Mouse (Mus musculus): Measurements from ENCODE around the gene Agfg1. TPM values are rescaled to one million over a fixed set of nuclear protein-coding genes. Genes with fewer than 3 reads are reported as not detected.

Gene Agfg1
- total RNA-seq, 1 experiment = 66.6 TPM

DNA sequence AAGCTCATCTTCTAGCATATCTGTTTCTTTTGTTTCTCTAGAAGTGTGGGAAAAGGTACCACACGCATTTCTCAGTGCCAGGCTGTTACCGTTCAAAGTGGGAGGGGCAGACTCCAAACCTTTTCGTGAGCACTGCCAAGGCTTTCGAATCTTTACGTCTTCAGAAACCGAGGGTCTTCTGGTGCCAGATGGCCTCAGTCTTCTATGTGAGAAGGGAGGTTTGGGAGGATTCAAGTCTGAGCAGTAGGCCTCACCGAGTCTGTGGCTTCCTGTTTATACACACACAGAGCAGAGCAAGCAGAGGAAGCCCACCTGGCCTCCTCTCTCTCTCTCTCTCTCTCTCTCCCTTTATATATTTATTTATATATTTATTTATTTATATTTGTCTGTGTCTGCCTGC, 32.1 kb upstream of the Agfg1 start:
- H3K4me1 ChIP-seq (ENCODE audit: control insufficient read depth in 2 of 2, insufficient read depth in 2 of 2, low read length in 2 of 2, poor library complexity in 1 of 2) = no peaks in the 10 kb centered on the region

DNA sequence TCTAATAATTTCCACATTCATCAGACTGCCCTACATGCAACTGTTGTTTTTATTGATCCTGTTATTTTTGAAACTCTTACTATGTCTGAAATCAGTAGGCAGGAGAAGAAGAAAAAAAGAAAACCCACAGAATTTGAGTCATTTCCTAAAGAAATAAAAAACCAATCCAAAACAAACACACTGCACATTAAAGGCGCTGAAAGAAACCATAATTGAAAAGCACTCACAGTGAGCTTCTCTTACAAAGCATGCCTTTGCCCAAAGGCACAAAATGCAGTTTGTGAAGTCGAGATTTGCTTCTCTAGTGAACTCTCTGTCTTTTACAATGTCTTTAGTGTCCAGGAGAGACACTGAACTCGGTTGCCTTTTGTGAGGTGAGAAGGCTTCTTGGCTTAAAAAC, 30.7 kb upstream of the Agfg1 start:
- no peak for DNase-seq (ENCODE audit: low read depth, low spot score)
- H3K27ac ChIP-seq (ENCODE audit: insufficient read depth, low read depth, low read length, poor library complexity, severe bottlenecking) = no peak overlapping the region
- no peaks in the 10 kb centered on the region for H3K36me3 ChIP-seq (ENCODE audit: control insufficient read depth, insufficient read depth, low read length, poor library complexity, severe bottlenecking)
- TF ChIP-seq HCFC1 (IDR thresholded peaks at IDR 0.05; ENCODE audit: borderline replicate concordance, insufficient read depth, low read length) = no peak
- TF ChIP-seq MAFK (IDR thresholded peaks at IDR 0.05; ENCODE audit: insufficient read depth, low read depth, low read length) = no peak
- no peak for TF ChIP-seq ZNF384 (IDR thresholded peaks at IDR 0.05; ENCODE audit: low read depth, low read length)
- no peak for TF ChIP-seq CHD2 (IDR thresholded peaks at IDR 0.05; ENCODE audit: low read depth, low read length)
- TF ChIP-seq ZC3H11A (IDR thresholded peaks at IDR 0.05; ENCODE audit: borderline replicate concordance, low read depth, low read length) = no peak
- no peaks in the 10 kb centered on the region for H3K9me3 ChIP-seq (ENCODE audit: control insufficient read depth, insufficient read depth, low read depth, low read length)
- H3K9ac ChIP-seq (ENCODE audit: insufficient read depth, low read depth, low read length, poor library complexity, severe bottlenecking) = no peak overlapping the region
- in situ Hi-C loops (cut with MboI; ENCODE audit: low sequenced_read_pairs in 2 of 2, unreplicated experiment in 2 of 2) = loop anchor here (10.0 to 25.0 kb wide), 2 partner anchors 176 to 179 kb away; no protein-coding TSS in a partner anchor
- H3K4me3 ChIP-seq (ENCODE audit: insufficient read depth in 1 of 2, low read depth in 1 of 2, low read length in 2 of 2, poor library complexity in 1 of 2, severe bottlenecking in 1 of 2) = no peak overlapping the region
- H3K4me1 ChIP-seq (ENCODE audit: control insufficient read depth in 2 of 2, insufficient read depth in 2 of 2, low read length in 2 of 2, poor library complexity in 1 of 2) = no peaks in the 10 kb centered on the region

More for the DNA sequence above, 32.1 kb upstream of the Agfg1 start:
- TF ChIP-seq MAFK (IDR thresholded peaks at IDR 0.05; ENCODE audit: insufficient read depth, low read depth, low read length) (no peak), ZNF384 (IDR thresholded peaks at IDR 0.05; ENCODE audit: low read depth, low read length) (no peak), ZC3H11A (IDR thresholded peaks at IDR 0.05; ENCODE audit: borderline replicate concordance, low read depth, low read length) (no peak), CHD2 (IDR thresholded peaks at IDR 0.05; ENCODE audit: low read depth, low read length) (no peak)
- H3K27ac ChIP-seq (ENCODE audit: insufficient read depth, low read depth, low read length, poor library complexity, severe bottlenecking) = no peak overlapping the region
- H3K4me3 ChIP-seq (ENCODE audit: insufficient read depth in 1 of 2, low read depth in 1 of 2, low read length in 2 of 2, poor library complexity in 1 of 2, severe bottlenecking in 1 of 2) = no peak overlapping the region
- H3K9ac ChIP-seq (ENCODE audit: insufficient read depth, low read depth, low read length, poor library complexity, severe bottlenecking) = no peak overlapping the region
- DNase-seq (ENCODE audit: low read depth, low spot score) = no peak
- H3K36me3 ChIP-seq (ENCODE audit: control insufficient read depth, insufficient read depth, low read length, poor library complexity, severe bottlenecking) = no peaks in the 10 kb centered on the region
- H3K9me3 ChIP-seq (ENCODE audit: control insufficient read depth, insufficient read depth, low read depth, low read length) = no peaks in the 10 kb centered on the region
- in situ Hi-C loops (cut with MboI; ENCODE audit: low sequenced_read_pairs in 2 of 2, unreplicated experiment in 2 of 2) = loop anchor here (10.0 to 25.0 kb wide), 2 partner anchors 178 to 180 kb away; no protein-coding TSS in a partner anchor

DNA sequence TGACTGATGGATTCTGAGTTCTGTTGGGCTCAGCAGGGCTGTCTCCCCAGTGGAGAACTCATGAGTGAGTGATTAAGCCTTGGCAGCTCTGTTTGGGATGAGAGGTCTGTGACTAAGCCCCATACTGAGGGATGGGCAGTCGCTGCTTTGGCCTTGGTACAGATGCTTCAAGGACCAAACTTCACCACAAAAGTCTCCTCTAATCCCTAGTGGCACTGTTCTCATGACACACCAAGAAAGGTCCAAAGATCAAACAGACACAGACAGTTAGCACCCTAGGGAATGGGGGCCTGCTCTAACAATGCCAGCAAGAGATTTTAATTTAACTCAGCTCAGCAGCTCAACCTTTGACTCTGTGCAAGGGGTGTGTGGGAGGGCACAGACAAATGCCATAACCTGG, 27.5 kb upstream of the Agfg1 start:
- Histone ChIP-seq H3K4me3 (ENCODE audit: insufficient read depth in 1 of 2, low read depth in 1 of 2, low read length in 2 of 2, poor library complexity in 1 of 2, severe bottlenecking in 1 of 2) (no peak overlapping the region), H3K4me1 (ENCODE audit: control insufficient read depth in 2 of 2, insufficient read depth in 2 of 2, low read length in 2 of 2, poor library complexity in 1 of 2) (no peaks in the 10 kb centered on the region), H3K36me3 (ENCODE audit: control insufficient read depth, insufficient read depth, low read length, poor library complexity, severe bottlenecking) (no peaks in the 10 kb centered on the region), H3K27ac (ENCODE audit: insufficient read depth, low read depth, low read length, poor library complexity, severe bottlenecking) (no peak overlapping the region), H3K9me3 (ENCODE audit: control insufficient read depth, insufficient read depth, low read depth, low read length) (no peaks in the 10 kb centered on the region), H3K9ac (ENCODE audit: insufficient read depth, low read depth, low read length, poor library complexity, severe bottlenecking) (no peak overlapping the region)
- TF ChIP-seq ZNF384 (IDR thresholded peaks at IDR 0.05; ENCODE audit: low read depth, low read length) = no peak
- TF ChIP-seq CHD2 (IDR thresholded peaks at IDR 0.05; ENCODE audit: low read depth, low read length) = no peak
- no peak for TF ChIP-seq MAFK (IDR thresholded peaks at IDR 0.05; ENCODE audit: insufficient read depth, low read depth, low read length)
- no peak for TF ChIP-seq ZC3H11A (IDR thresholded peaks at IDR 0.05; ENCODE audit: borderline replicate concordance, low read depth, low read length)
- TF ChIP-seq HCFC1 (IDR thresholded peaks at IDR 0.05; ENCODE audit: borderline replicate concordance, insufficient read depth, low read length) = no peak
- no peak for DNase-seq (ENCODE audit: low read depth, low spot score)
- in situ Hi-C loops (cut with MboI; ENCODE audit: low sequenced_read_pairs in 2 of 2, unreplicated experiment in 2 of 2) = loop anchor here in 1 of 2 experiments (25.0 kb wide), 1 partner anchor 176 kb away; no protein-coding TSS in a partner anchor

DNA sequence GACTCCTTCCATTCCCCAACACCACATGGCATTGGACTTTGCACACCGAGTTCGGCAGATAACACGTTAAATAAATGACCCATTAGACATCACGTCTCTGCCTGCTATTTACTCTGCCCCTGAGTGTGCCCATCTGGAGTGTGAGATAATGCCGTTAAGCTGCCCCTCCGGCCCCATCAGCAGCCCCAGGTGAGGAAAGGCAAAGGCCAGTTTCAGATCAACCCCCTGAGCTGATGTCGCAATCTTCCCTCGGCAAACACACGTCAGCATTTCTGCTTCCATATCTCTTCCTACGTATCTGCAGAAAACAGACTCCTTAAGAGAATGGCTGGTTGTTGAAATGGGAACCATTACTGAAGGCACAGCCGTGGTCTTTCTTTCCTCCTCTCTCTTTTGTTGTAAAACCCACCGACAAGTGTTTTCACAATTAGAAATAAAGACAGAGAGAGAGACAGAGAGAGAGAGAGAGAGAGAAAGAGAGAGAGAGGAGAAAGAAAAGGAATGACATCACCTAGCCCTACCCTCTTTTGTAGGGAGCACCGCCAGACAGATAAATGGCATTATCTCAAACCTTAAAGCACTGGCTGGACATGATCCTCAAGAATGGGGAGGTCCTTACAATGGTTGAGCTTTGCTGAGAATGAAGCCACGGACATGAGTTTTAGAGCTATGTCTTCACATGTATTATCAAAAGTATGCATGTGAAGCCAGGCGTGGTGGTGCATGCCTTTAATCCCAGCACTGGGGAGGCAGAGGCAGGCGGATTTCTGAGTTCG, 23.2 kb upstream of the Agfg1 start:
- no peak overlapping the region for H3K4me3 ChIP-seq (ENCODE audit: insufficient read depth in 1 of 2, low read depth in 1 of 2, low read length in 2 of 2, poor library complexity in 1 of 2, severe bottlenecking in 1 of 2)
- DNase-seq (ENCODE audit: low read depth, low spot score) = no peak
- H3K36me3 ChIP-seq (ENCODE audit: control insufficient read depth, insufficient read depth, low read length, poor library complexity, severe bottlenecking) = no peaks in the 10 kb centered on the region
- no peak overlapping the region for H3K27ac ChIP-seq (ENCODE audit: insufficient read depth, low read depth, low read length, poor library complexity, severe bottlenecking)
- in situ Hi-C loops (cut with MboI; ENCODE audit: low sequenced_read_pairs in 2 of 2, unreplicated experiment in 2 of 2) = loop anchor here in 1 of 2 experiments (25.0 kb wide), 1 partner anchor 171 kb away; no protein-coding TSS in a partner anchor
- H3K4me1 ChIP-seq (ENCODE audit: control insufficient read depth in 2 of 2, insufficient read depth in 2 of 2, low read length in 2 of 2, poor library complexity in 1 of 2) = peaks cover 4 to 6% of the 10 kb centered on the region in 2 experiments; a peak in 3 of 4 replicates
- H3K9ac ChIP-seq (ENCODE audit: insufficient read depth, low read depth, low read length, poor library complexity, severe bottlenecking) = no peak overlapping the region
- H3K9me3 ChIP-seq (ENCODE audit: control insufficient read depth, insufficient read depth, low read depth, low read length) = no peaks in the 10 kb centered on the region
- TF ChIP-seq MAFK (IDR thresholded peaks at IDR 0.05; ENCODE audit: insufficient read depth, low read depth, low read length) = no peak
- TF ChIP-seq HCFC1 (IDR thresholded peaks at IDR 0.05; ENCODE audit: borderline replicate concordance, insufficient read depth, low read length) = no peak
- TF ChIP-seq CHD2 (IDR thresholded peaks at IDR 0.05; ENCODE audit: low read depth, low read length) = no peak
- TF ChIP-seq ZNF384 (IDR thresholded peaks at IDR 0.05; ENCODE audit: low read depth, low read length) = no peak
- no peak for TF ChIP-seq ZC3H11A (IDR thresholded peaks at IDR 0.05; ENCODE audit: borderline replicate concordance, low read depth, low read length)

Measured in ES-E14 (cell line).